Mouse (Mus musculus) heart, adult 2 months (tissue): ENCODE measurements at regions not wholly inside any gene's neighbourhood (a gene's known extent, or its start where the extent isn't known, plus 50 kb on each side); places are given as distances from the start of the nearest gene placed in this dataset.

Source experiments
- DNase-seq, 2 experiments: peaks; one replicate each; pipeline ENCODE4 v3.0.0; 2021
- H3K27ac ChIP-seq: fragments of 200-600 bp; 2 replicates; pipeline ENCODE4 v1.8.1; 2022
- H3K27me3 ChIP-seq: fragments of 200-500 bp; 2 replicates; pipeline ENCODE4 v1.6.1; 2012; ENCODE audit warnings: mild to moderate bottlenecking, low read length, inconsistent platforms, mixed read lengths; ENCODE audit not compliant: control insufficient read depth, insufficient read depth
- H3K36me3 ChIP-seq: fragments of 200-500 bp; 2 replicates; pipeline ENCODE4 v1.6.1; 2012; ENCODE audit warnings: low read length, inconsistent platforms; ENCODE audit not compliant: control insufficient read depth, insufficient read depth
- H3K4me1 ChIP-seq: fragments of 200-500 bp; 2 replicates; pipeline ENCODE4 v1.6.1; 2011; ENCODE audit warnings: low read length; ENCODE audit not compliant: control insufficient read depth, insufficient read depth
- H3K4me3 ChIP-seq: fragments of 200-600 bp; 2 replicates; pipeline ENCODE4 v1.8.1; 2022
- H3K79me2 ChIP-seq: fragments of 200-500 bp; replicated peaks from 2 replicates; pipeline ENCODE4 v1.6.1; 2012; ENCODE audit warnings: mild to moderate bottlenecking, inconsistent platforms, low read length, moderate library complexity, mixed read lengths; ENCODE audit not compliant: control insufficient read depth, insufficient read depth
- H3K9ac ChIP-seq: fragments of 200-500 bp; 2 replicates; pipeline ENCODE4 v1.6.1; 2012; ENCODE audit warnings: low read depth, mild to moderate bottlenecking, control low read depth, inconsistent platforms, low read length, mixed read lengths
- CTCF ChIP-seq: fragments of 200-600 bp; IDR thresholded peaks from 2 replicates; pipeline ENCODE4 v1.8.1; 2022; ENCODE audit warnings: antibody characterized with exemption, mild to moderate bottlenecking, moderate library complexity
- EP300 ChIP-seq: fragments of 200-500 bp; IDR thresholded peaks from 2 replicates; pipeline ENCODE4 v1.6.1; 2011; ENCODE audit warnings: low read depth, low read length, control low read depth; ENCODE audit not compliant: insufficient read depth
- POLR2A ChIP-seq: fragments of 200-500 bp; IDR thresholded peaks from 2 replicates; pipeline ENCODE4 v1.6.1; 2011; ENCODE audit warnings: mild to moderate bottlenecking, low read depth, low read length, control low read depth; ENCODE audit not compliant: insufficient read depth
- WGBS: fragments of 180-500 bp; shearing (Covaris S2); methylation state at CpG from one replicate; pipeline ENCODE4 v1.1.7; 2018; 5-methylcytosine and 5-hydroxymethylcytosine counted together
- intact Hi-C: fragments of 180-260 bp; cut with DNase I; formaldehyde crosslinking; loops from one replicate; pipeline ENCODE4 v1.15.1; 2025

GRCm38 (mm10) chr14:71673837-71674236 is 817.8 kb downstream of the Gm9195 start:
- H3K27ac ChIP-seq = no peak overlapping the region
- H3K9ac ChIP-seq = no peak overlapping the region
- DNase-seq = peak; percentile 35 to 47
- no peak overlapping the region for H3K4me3 ChIP-seq
- intact Hi-C loops = loop anchor here (5.0 kb wide), 1 partner anchor 197 kb away; no protein-coding TSS in a partner anchor
- 47% methylated on average over 2 of the region's 2 CpGs for WGBS
- no peaks in the 10 kb centered on the region for H3K4me1 ChIP-seq
- no peak for TF ChIP-seq EP300
- TF ChIP-seq POLR2A = no peak
- TF ChIP-seq CTCF = no peak
- no peaks in the 10 kb centered on the region for H3K36me3 ChIP-seq
- H3K27me3 ChIP-seq = no peaks in the 10 kb centered on the region
- H3K79me2 ChIP-seq = no peaks in the 10 kb centered on the region

- H3K27me3 ChIP-seq = no peaks in the 10 kb centered on the region
- no peak overlapping the region for H3K9ac ChIP-seq
- 73% methylated on average over 1 of the region's 1 CpGs for WGBS
- intact Hi-C loops = loop anchor here (5.0 kb wide), 1 partner anchor 195 kb away; no protein-coding TSS in a partner anchor
- H3K79me2 ChIP-seq = no peaks in the 10 kb centered on the region
- H3K36me3 ChIP-seq = no peaks in the 10 kb centered on the region
- no peaks in the 10 kb centered on the region for H3K4me1 ChIP-seq
- H3K4me3 ChIP-seq = no peak overlapping the region
- no peak for DNase-seq
- TF ChIP-seq EP300 (no peak), POLR2A (no peak)
- no peak overlapping the region for H3K27ac ChIP-seq
Measured at GRCm38 (mm10) chr14:71672481-71672880, 819.2 kb downstream of the Gm9195 start.

- no peak for DNase-seq
- Histone ChIP-seq H3K27me3 (no peaks in the 10 kb centered on the region), H3K27ac (no peak overlapping the region), H3K9ac (no peak overlapping the region), H3K79me2 (no peaks in the 10 kb centered on the region), H3K36me3 (no peaks in the 10 kb centered on the region), H3K4me3 (no peak overlapping the region), H3K4me1 (no peaks in the 10 kb centered on the region)
- TF ChIP-seq POLR2A = no peak
- no peak for TF ChIP-seq CTCF
- intact Hi-C loops = loop anchor here (2.0 to 5.0 kb wide), 2 partner anchors 195 to 891 kb away; no protein-coding TSS in a partner anchor
- 64% methylated on average over 2 of the region's 2 CpGs for WGBS
Measured at GRCm38 (mm10) chr14:71671994-71672393, 819.6 kb downstream of the Gm9195 start.

- 5% methylated on average over 1 of the region's 1 CpGs for WGBS
- H3K27me3 ChIP-seq = no peaks in the 10 kb centered on the region
- H3K79me2 ChIP-seq = no peaks in the 10 kb centered on the region
- H3K4me3 ChIP-seq = no peak overlapping the region
- H3K36me3 ChIP-seq = no peaks in the 10 kb centered on the region
- TF ChIP-seq CTCF (peak; percentile 75), POLR2A (no peak), EP300 (0 out of 2 replicates have a peak, but pooled peaks have one; percentile 28)
- H3K27ac ChIP-seq = no peak overlapping the region
- peak; percentile 55 to 63 for DNase-seq
- H3K4me1 ChIP-seq = no peaks in the 10 kb centered on the region
- H3K9ac ChIP-seq = no peak overlapping the region
- intact Hi-C loops = loop anchor here (1.0 to 5.0 kb wide), 3 partner anchors 193 to 890 kb away; no protein-coding TSS in a partner anchor
Measured at GRCm38 (mm10) chr14:71670435-71670834, 821.2 kb downstream of the Gm9195 start.

- TF ChIP-seq POLR2A (no peak), EP300 (no peak), CTCF (no peak)
- intact Hi-C loops = no loop called here
- WGBS = 88% methylated on average over 1 of the region's 1 CpGs
- Histone ChIP-seq H3K9ac (no peak overlapping the region), H3K4me1 (no peaks in the 10 kb centered on the region), H3K27ac (no peak overlapping the region), H3K79me2 (no peaks in the 10 kb centered on the region), H3K27me3 (no peaks in the 10 kb centered on the region), H3K4me3 (no peak overlapping the region), H3K36me3 (no peaks in the 10 kb centered on the region)
- DNase-seq = no peak
Measured at GRCm38 (mm10) chr14:71666656-71667055, 825.0 kb downstream of the Gm9195 start.

- DNase-seq = peak in 1 of 2 experiments; percentile 6
- H3K9ac ChIP-seq = no peak overlapping the region
- no peak overlapping the region for H3K4me3 ChIP-seq
- WGBS = 17% methylated on average over 2 of the region's 2 CpGs
- intact Hi-C loops = no loop called here
- H3K36me3 ChIP-seq = no peaks in the 10 kb centered on the region
- H3K79me2 ChIP-seq = no peaks in the 10 kb centered on the region
- H3K27me3 ChIP-seq = no peaks in the 10 kb centered on the region
- no peak overlapping the region; the same call in 1 of the 2 replicates for H3K27ac ChIP-seq
- TF ChIP-seq CTCF (no peak), EP300 (no peak), POLR2A (no peak)
- no peaks in the 10 kb centered on the region for H3K4me1 ChIP-seq
Measured at GRCm38 (mm10) chr14:71660166-71660565, 831.5 kb downstream of the Gm9195 start.
